Mouse (Mus musculus): Measurements from ENCODE around the gene Ptov1.
A peak's percentile ranks its signal among the peaks of the same experiment; 100 is the strongest.
"Not testable (repeated sequence)": the region's sequence is repeated elsewhere in the genome, so short reads cannot be mapped to it uniquely, and the experiment has no call there.

The Ptov1 gene

DNA sequence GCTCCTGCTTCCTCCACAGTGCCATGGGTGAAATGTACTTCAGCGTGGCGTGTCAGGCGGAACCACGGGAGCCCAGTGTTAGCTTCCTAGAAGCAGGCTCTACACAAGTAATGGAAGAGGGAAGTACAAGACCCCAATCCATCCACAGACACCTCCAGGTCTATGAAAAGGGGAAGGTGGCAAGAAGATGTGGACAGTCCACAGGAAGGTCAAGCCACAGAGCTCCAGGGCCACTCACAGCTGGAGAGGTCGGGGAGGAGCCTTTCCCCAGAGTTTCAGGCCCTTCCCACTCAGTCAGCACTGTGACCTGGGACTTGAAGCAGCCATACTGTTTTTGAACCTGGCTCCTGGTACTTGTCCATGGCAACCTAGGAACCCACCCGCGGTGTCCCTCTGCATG is 17.4 kb upstream of the Ptov1 start:
- DNase-seq = no peak

DNA sequence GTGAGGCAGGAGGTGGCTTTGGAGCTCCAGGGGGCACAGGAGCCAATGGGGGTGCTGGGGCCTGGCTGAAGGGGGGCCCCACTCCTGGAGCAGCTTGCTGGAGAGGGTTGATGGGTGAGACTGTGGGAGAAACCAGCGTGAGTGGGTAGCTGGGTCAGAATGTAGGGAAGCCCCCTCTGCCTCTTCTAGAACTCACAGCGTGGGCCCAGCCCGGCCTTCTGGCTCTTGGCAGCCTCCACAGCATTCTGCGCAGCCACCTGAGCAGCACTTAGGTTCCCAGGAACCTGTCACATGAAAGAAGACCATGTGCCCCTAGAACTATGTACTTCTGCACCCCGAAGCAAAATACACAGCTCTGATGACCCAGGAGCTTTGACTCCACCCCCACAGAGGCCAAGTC is 15.0 kb upstream of the Ptov1 start:
- no peak for DNase-seq

- DNase-seq = no peak
Observed at GRCm38 (mm10) chr7:44883036-44883435, 13.4 kb upstream of the Ptov1 start.

- DNase-seq = no peak
Observed at GRCm38 (mm10) chr7:44877833-44878232, 8.2 kb upstream of the Ptov1 start.

DNA sequence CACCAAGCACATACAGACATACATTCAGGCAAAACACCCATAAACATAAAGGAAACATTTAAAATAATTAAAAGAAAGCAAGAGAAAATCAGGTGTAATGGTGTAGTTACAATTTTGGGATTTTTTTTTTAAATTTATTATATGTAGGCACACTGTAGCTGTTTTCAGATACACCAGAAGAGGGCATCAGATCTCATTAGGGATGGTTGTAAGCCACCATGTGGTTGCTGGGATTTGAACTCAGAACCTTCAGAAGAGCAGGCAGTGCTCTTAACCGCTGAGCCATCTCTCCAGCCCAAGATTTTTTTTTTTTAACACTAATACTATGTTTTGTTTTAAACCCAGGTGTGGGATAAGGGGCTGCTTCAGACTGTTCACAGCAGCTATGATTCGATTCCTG is 2.2 kb upstream of the Ptov1 start:
- DNase-seq = not testable (repeated sequence)

- no peak for DNase-seq
Observed at GRCm38 (mm10) chr7:44871181-44871580, 1.6 kb upstream of the Ptov1 start.

DNA sequence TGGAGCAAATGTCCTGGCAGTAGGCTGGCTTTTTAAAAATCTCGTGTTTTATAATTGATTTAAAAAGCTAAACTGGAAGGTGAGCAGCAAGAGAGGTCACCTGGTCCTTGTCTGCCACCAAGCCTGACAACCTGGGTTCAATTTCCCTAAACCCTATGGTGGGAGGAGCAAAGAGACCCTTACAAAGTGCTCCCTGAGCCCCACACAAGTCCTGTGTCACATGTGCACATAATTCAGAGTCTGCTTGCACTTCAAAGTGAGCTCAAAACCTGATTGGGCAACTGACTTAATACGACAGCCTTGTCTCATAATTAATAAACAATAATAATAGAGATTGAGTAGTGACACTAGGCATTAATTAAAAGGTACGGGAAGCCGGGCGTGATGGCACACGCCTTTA is 1.0 kb upstream of the Ptov1 start:
- no peak for DNase-seq

- DNase-seq = peak; percentile 72
Observed at GRCm38 (mm10) chr7:44868919-44869696, 480 bp downstream of the Ptov1 start.

GRCm38 (mm10) chr7:44868465-44868864 is 1.1 kb downstream of the Ptov1 start:
- peak; percentile 63 for DNase-seq

DNA sequence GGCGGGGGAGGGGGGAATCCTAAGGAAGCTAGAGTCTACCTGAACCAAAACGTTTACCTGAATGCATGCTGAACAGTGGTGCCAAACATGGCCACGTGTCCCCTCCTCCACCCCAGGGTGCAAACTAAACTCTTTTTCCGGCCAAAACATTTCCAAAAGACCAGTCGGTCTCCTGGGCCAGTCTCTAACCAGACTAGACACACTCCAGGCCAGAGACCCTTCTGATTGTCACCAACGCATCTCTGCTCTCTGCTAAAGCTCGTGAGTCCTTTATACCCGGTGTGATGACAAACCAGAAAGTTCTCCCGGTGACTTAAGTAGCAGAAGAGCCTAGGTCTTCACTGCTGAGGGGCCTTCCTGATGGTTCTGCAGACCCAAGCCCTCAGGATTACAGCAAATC is 1.8 kb downstream of the Ptov1 start:
- DNase-seq = no peak

GRCm38 (mm10) chr7:44867010-44867702 is 2.4 kb downstream of the Ptov1 start:
- DNase-seq = no peak

DNA sequence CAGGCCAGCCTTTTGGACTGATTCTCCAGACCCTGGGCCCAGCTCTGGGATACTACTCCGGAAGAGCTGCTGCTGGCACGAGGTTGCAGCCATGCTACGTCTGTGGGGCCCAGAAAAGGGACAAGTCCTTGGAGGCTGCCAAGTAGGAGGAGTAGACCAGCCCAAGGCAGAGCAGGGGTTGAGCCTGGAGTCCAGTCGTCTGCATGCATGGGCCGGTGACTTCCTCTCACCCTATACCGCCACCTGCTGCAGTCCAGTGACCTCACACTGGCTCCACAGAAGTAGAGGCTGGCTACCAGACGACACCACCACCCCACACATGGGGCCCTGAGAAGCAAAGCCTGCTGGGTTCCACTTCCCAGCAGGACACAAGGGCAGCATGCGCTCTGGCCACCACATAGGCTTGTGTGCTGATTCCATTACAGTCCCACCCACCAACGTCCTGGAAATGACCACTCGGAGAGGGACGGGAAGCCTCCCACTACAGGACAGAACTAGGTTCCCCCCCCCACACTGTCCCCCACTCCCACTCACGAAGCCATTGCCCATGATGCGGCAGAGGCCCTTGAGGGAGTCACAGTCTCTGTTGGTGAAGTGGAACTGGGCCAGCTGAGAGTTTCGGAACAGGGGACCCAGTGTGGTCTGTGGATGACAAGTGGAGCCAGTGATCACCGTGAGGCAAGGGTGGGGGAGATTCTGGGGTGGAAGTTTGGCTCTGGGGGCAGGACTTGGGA is 3.1 kb downstream of the Ptov1 start:
- peak; percentile 66 for DNase-seq

DNA sequence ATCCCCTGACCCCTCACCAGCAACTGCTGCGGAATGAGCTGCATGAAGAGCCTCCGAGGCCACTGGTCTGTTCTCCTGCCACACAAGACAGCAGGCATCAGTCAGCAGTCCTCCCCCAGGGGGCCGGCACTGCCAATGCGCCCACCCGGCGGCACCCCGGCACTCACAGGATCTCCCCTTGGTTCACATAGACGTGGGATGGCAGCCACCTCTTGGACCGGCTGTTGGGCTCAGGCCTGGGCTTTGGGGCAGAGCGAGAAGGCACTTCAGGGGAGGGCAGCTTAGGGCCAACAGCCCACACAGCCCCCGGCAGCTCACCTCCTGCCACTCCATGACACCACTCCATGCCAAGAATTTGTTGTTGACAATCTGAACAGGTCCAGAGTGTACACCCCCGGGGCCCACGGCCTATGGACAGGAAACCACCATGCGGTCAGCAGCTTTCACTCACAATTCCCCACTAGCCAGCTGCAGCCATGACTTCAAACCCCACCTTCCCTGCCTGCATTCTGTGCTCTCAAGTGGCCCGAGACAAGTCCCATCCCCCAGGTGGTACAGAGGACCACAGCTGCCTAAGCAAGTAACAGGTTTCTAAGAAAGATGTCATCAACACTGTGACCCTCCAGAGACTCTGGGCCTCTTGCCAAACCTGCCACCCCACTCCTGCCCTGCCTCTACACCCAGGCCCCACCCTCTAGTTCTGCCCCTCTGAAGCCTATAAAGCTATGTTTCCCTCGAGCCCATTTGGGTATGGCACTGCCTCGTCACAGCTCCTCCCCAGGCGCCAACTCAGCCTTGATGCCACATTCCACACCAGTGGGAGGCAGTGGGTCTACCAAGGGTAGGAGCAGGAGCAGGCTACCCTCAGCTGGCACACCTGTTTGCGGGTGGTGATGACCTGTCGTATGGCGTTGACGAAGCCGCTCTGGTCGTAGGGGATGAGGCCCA is 4.7 kb downstream of the Ptov1 start:
- DNase-seq = peak; percentile 37

DNA sequence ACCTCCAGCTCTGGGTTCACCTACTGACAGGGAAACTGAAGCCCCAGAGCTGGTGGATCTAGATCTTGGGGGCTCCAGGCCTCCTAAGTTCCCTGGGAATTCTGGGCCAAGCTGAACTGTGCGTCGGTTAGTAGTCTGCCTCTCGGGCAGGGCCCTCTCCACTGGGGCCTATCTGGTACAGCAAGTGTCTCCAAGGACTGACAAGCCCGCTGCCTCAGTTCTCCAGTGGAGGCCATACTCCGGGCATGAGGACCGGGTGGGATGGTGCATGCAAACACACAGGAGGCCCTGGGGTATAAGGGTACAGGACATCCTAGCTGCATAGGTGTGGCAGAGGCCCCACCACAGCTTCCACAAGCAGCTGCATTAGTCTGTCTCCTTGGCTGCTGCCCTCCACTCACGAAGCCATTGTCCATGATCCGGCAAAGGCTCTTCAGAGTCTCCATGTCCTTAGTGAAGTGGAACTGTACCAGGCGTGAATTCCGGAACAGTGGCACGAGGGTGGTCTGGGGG is 5.5 kb downstream of the Ptov1 start:
- no peak for DNase-seq

DNA sequence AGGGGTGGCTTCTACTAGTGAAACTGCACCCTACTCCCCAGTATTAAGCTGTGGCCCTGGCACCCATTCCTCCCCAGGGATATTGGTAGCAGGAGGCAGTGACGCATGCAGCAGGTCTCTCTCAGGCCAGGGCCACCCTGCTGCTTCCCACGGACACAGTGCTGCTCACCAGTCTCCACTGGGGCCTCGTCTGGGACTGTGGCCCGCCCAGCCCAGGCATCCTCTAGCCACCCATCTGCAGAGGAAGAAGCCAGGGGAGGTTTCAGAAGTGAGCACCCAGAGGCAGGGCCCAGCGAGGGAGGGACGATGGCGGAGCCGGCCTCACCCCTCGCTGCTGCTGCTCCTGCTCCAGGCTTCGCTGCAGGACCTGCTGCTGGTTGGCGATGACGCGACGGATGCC is 6.4 kb downstream of the Ptov1 start:
- DNase-seq = no peak

DNA sequence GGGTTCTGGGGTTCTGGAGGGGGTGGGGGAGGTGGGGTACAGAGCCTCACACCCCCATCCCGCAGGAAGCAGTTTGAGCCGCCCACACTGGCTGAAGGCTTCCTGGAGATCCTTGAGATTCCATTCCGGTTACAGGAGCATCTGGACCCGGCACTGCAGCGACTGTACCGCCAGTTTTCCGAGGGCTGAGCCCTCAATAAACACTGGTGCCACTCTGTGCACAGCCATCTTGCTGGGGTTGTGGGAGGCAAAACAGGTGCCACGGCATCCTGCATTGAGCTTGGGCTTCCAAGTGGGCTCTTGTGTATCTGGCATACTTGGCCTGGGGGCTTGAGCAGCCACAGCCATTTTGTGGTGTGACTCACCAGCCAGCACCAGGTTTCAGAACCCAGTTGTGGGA is 7.2 kb downstream of the Ptov1 start:
- no peak for DNase-seq

DNA sequence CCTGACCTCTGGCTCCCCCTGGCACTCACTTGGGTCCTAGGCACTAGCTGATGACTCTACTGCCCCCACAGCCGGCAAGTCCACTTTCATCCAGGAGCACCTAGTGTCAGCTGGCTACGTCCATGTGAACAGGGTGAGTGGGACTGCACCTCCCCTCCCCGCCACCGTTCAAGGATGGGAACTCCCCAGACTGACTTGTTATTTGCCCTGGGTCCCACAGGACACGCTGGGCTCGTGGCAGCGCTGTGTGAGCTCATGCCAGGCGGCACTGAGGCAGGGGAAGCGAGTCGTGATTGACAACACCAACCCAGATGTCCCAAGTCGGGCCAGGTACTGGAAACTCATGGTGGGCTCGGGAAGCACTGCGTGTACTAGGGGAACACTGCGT is 8.2 kb downstream of the Ptov1 start:
- DNase-seq = no peak

DNA sequence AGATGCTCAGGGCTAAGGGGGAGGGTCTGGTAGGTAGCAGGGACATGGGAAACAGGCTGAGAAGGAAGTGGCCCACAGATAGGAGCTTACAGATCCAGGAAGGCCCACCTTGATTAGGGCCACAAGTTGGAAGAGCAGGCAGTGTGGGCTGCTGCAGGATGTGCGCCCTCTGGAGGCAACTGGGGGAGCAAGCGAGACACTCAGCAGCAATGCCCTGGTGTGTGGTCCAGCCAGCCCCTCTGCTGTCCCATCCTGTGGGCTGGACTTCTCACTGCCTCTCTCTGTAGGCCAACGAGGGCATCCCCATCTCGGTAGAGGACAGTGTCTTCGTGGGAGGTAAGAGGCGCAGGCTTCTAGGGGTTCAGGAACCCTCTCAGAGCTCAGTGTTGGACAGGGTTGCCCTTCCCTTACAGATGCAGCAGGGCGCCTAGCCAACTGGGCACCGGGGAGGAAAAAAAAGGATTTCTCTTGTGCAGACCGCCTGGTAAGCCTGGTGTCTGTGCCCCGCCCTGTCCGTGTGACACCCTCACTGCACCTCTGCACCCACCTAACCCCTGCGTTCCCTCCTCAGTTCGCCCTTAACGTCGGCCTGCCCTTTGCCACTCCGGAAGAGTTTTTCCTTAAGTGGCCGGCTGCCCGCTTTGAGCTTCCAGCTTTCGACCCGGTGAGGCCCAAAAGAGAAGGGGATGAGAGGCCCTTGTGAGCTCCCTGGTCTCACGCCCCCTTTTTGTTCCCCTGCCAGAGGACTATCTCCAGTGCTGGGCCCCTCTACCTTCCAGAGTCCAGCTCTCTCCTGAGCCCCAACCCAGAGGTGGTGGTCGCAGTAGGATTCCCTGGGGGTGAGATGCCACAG is 8.8 kb downstream of the Ptov1 start:
- DNase-seq = peak; percentile 78

DNA sequence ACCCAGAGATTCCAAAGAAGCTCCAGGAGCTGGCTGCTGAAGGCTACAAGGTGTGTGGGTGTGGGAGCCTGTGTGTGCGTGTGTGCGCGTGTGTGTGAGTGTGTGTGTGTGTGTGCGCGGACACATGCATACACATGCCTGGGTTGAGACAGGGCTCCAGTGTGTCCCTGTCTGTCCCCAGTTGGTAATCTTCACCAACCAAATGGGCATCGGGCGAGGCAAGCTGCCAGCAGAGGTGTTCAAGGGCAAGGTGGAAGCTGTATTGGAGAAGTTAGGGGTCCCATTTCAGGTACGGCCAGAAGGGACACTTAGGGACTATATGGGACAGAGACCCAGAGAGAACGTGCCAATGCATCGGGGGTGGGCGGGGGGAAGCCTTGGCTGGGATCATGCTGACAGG is 9.7 kb downstream of the Ptov1 start:
- DNase-seq = no peak

DNA sequence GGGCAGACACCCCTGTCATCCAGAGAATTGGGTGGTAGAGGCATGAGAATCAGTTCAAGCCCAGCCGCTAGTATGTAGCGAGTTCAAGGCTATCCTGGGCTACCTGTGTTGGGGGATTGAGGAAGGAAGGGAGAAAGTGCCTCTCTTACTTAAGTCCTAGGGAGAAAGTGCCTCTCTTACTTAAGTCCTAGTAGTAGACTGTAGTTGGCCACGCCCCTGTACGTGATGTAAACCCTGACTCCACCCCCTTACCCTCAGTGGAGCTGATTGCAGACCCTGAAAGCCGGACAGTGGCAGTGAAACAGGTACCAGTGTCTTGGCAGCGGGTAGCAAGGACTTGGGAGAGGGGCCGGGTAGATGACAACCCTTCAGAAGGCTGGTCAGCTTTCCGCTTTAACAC is 11.7 kb downstream of the Ptov1 start:
- DNase-seq = peak; percentile 50

- peak; percentile 85 for DNase-seq
Observed at GRCm38 (mm10) chr7:44857042-44857552, 12.5 kb downstream of the Ptov1 start, which contains the start of gene Pnkp. Pnkp (plus strand) TSS chr7:44857139.
